Mouse (Mus musculus) ES-E14 (cell line): ENCODE data around the gene Zfp688. TPM values are rescaled to one million over a fixed set of nuclear protein-coding genes. Genes with fewer than 3 reads are reported as not detected.

ENCODE experiments used
- DNase-seq: peaks from one replicate; pipeline ENCODE4 v3.0.0-alpha.2; 2013; ENCODE audit warnings: low read depth, low spot score
- H3K27ac ChIP-seq: 2 replicates; pipeline ENCODE4 v1.5.1; 2012; ENCODE audit warnings: low read depth, mild to moderate bottlenecking, low read length, moderate library complexity, mixed read lengths; ENCODE audit not compliant: poor library complexity, insufficient read depth, severe bottlenecking
- H3K36me3 ChIP-seq: 2 replicates; pipeline ENCODE4 v1.6.1; 2012; ENCODE audit warnings: mild to moderate bottlenecking, low read length, moderate library complexity, mixed read lengths; ENCODE audit not compliant: control insufficient read depth, poor library complexity, insufficient read depth, severe bottlenecking
- H3K4me1 ChIP-seq, 2 experiments: fragments of 150-350 bp in 1 of 2; sonication (generic) in 1 of 2; 2 replicates each; pipeline ENCODE4 v1.6.1; 2012; ENCODE audit warnings: low read length in 2 of 2, mild to moderate bottlenecking in 1 of 2, mixed read lengths in 1 of 2; ENCODE audit not compliant: control insufficient read depth in 2 of 2, insufficient read depth in 2 of 2, poor library complexity in 1 of 2
- H3K4me3 ChIP-seq, 2 experiments: fragments of 150-350 bp in 1 of 2; sonication (generic) in 1 of 2; 2 replicates each; pipeline ENCODE4 v1.5.1; 2012; ENCODE audit warnings: low read length in 2 of 2, low read depth in 1 of 2, mild to moderate bottlenecking in 1 of 2, mixed read lengths in 1 of 2; ENCODE audit not compliant: insufficient read depth in 1 of 2, poor library complexity in 1 of 2, severe bottlenecking in 1 of 2
- H3K9ac ChIP-seq: 2 replicates; pipeline ENCODE4 v1.6.1; 2012; ENCODE audit warnings: low read depth, mild to moderate bottlenecking, low read length, mixed read lengths; ENCODE audit not compliant: poor library complexity, insufficient read depth, severe bottlenecking
- H3K9me3 ChIP-seq: fragments of 150-350 bp; sonication (generic); 2 replicates; pipeline ENCODE4 v1.6.1; 2012; ENCODE audit warnings: low read depth, mild to moderate bottlenecking, low read length; ENCODE audit not compliant: control insufficient read depth, insufficient read depth
- CHD2 ChIP-seq: IDR thresholded peaks from 2 replicates; pipeline ENCODE4 v1.6.1; 2014; ENCODE audit warnings: mild to moderate bottlenecking, low read depth, low read length, inconsistent platforms
- HCFC1 ChIP-seq: IDR thresholded peaks from 2 replicates; pipeline ENCODE4 v1.6.1; 2012; ENCODE audit warnings: low read length, inconsistent platforms, borderline replicate concordance; ENCODE audit not compliant: insufficient read depth
- MAFK ChIP-seq: IDR thresholded peaks from 2 replicates; pipeline ENCODE4 v1.6.1; 2014; ENCODE audit warnings: mild to moderate bottlenecking, low read depth, low read length, inconsistent platforms; ENCODE audit not compliant: insufficient read depth
- ZC3H11A ChIP-seq: IDR thresholded peaks from 2 replicates; pipeline ENCODE4 v1.6.1; 2012; ENCODE audit warnings: low read depth, mild to moderate bottlenecking, inconsistent platforms, low read length, borderline replicate concordance
- ZNF384 ChIP-seq: IDR thresholded peaks from 2 replicates; pipeline ENCODE4 v1.6.1; 2012; ENCODE audit warnings: low read depth, low read length, inconsistent platforms
- in situ Hi-C, 2 experiments: fragments of 600-800 bp; cut with MboI; formaldehyde crosslinking; loops; one replicate each; pipeline ENCODE4 v1.15.1; 2025; ENCODE audit warnings: low sequenced_read_pairs in 2 of 2, inconsistent platforms in 1 of 2; ENCODE audit not compliant: unreplicated experiment in 2 of 2
- total RNA-seq: library from RNA; depleted of rRNA; stranded (reverse); fragments of 300-350 nt; gene quantifications from 2 replicates; pipeline ENCODE4 v1.2.3, GENCODE M21; 2012; rRNA removed

Zfp688 gene
- total RNA-seq, 1 experiment, result 12.5 TPM

GRCm38 (mm10) chr7:127371213-127371612 lies 50.7 kb downstream of the Zfp688 start:
- no peak for TF ChIP-seq MAFK
- TF ChIP-seq ZNF384, result no peak
- no peak for TF ChIP-seq HCFC1
- no peak for TF ChIP-seq CHD2
- no peak for TF ChIP-seq ZC3H11A
- H3K4me3 ChIP-seq, result no peak overlapping the region
- DNase-seq, result no peak
- H3K4me1 ChIP-seq, result no peaks in the 10 kb centered on the region
- H3K9me3 ChIP-seq, result no peaks in the 10 kb centered on the region
- in situ Hi-C loops, result no loop called here
- peaks cover 9% of the 10 kb centered on the region for H3K36me3 ChIP-seq
- no peak overlapping the region for H3K27ac ChIP-seq
- no peak overlapping the region for H3K9ac ChIP-seq

Other genes starting within 250 kb of the Zfp688 start
- gene Cd2bp2, start 226.0 kb downstream of the Zfp688 start, total RNA-seq, result 113 and 133 TPM in 2 replicates
- 63.3 and 67.0 TPM in 2 replicates for gene Tbc1d10b, start 213.6 kb downstream of the Zfp688 start, total RNA-seq
- gene Mylpf, start 213.2 kb downstream of the Zfp688 start, total RNA-seq, result 322 and 498 TPM in 2 replicates
- 55.2 and 64.7 TPM in 2 replicates for gene Zfp553, start 189.0 kb downstream of the Zfp688 start, total RNA-seq
- 85.8 and 128 TPM in 2 replicates for gene Sept1, start 188.9 kb downstream of the Zfp688 start, total RNA-seq
- gene Zfp771, start 177.8 kb downstream of the Zfp688 start, total RNA-seq, result 18.7 and 21.6 TPM in 2 replicates
- gene Dctpp1, start 161.4 kb downstream of the Zfp688 start, total RNA-seq, result 391 and 461 TPM in 2 replicates
- gene Sephs2, start 148.0 kb downstream of the Zfp688 start, total RNA-seq, result 104 and 113 TPM in 2 replicates
- 1.8 and 2.2 TPM in 2 replicates for gene Itgal, start 125.8 kb downstream of the Zfp688 start, total RNA-seq
- 3.5 and 4.4 TPM in 2 replicates for gene Zfp768, start 76.5 kb downstream of the Zfp688 start, total RNA-seq
- 8.7 and 9.0 TPM in 2 replicates for gene Zfp747, start 46.0 kb downstream of the Zfp688 start, total RNA-seq
- gene 9130019O22Rik, start 34.9 kb downstream of the Zfp688 start, total RNA-seq, result 4.1 and 4.2 TPM in 2 replicates
- gene E430018J23Rik, start 28.4 kb downstream of the Zfp688 start, total RNA-seq, result 2.5 and 3.2 TPM in 2 replicates
- 3.3 and 4.2 TPM in 2 replicates for gene Zfp764, start 15.2 kb downstream of the Zfp688 start, total RNA-seq
- gene Zfp689, start 27.1 kb upstream of the Zfp688 start, total RNA-seq, result 2.5 and 3.5 TPM in 2 replicates
- 16.3 and 17.1 TPM in 2 replicates for gene Prr14, start 37.5 kb upstream of the Zfp688 start, total RNA-seq
- gene Fbrs, start 57.1 kb upstream of the Zfp688 start, total RNA-seq, result 11.1 and 13.4 TPM in 2 replicates
- 50.7 and 52.0 TPM in 2 replicates for gene Srcap, start 89.9 kb upstream of the Zfp688 start, total RNA-seq
- 22.7 and 22.9 TPM in 2 replicates for gene Gm42715, start 97.5 kb upstream of the Zfp688 start, total RNA-seq
- 5.0 TPM in 1 of 2 replicates, not detected in the other for gene Tmem265, start 139.3 kb upstream of the Zfp688 start, total RNA-seq
- 32.1 and 46.1 TPM in 2 replicates for gene Phkg2, start 151.3 kb upstream of the Zfp688 start, total RNA-seq
- gene Ccdc189, start 166.5 kb upstream of the Zfp688 start, total RNA-seq, result 3.8 and 6.0 TPM in 2 replicates
- gene Rnf40, start 166.7 kb upstream of the Zfp688 start, total RNA-seq, result 71.0 and 94.9 TPM in 2 replicates
- gene Zfp629, start 193.7 kb upstream of the Zfp688 start, total RNA-seq, result 2.1 and 2.9 TPM in 2 replicates